Mouse (Mus musculus) E14TG2a.4 (cell line): ENCODE measurements at regions not wholly inside any gene's neighbourhood (a gene's known extent, or its start where the extent isn't known, plus 50 kb on each side); places are given as distances from the start of the nearest gene placed in this dataset.

Experiments used
- CTCF ChIP-seq: conservative IDR thresholded peaks from 2 replicates; pipeline ENCODE4 v1.5.1; 2014; ENCODE audit warnings: low read length
- NANOG ChIP-seq: IDR thresholded peaks from 2 replicates; pipeline ENCODE4 v1.6.1; 2014; ENCODE audit warnings: borderline replicate concordance, low read length, mixed read lengths
- POU5F1 ChIP-seq: IDR thresholded peaks from 2 replicates; pipeline ENCODE4 v1.6.1; 2014; ENCODE audit warnings: low read length, borderline replicate concordance

DNA sequence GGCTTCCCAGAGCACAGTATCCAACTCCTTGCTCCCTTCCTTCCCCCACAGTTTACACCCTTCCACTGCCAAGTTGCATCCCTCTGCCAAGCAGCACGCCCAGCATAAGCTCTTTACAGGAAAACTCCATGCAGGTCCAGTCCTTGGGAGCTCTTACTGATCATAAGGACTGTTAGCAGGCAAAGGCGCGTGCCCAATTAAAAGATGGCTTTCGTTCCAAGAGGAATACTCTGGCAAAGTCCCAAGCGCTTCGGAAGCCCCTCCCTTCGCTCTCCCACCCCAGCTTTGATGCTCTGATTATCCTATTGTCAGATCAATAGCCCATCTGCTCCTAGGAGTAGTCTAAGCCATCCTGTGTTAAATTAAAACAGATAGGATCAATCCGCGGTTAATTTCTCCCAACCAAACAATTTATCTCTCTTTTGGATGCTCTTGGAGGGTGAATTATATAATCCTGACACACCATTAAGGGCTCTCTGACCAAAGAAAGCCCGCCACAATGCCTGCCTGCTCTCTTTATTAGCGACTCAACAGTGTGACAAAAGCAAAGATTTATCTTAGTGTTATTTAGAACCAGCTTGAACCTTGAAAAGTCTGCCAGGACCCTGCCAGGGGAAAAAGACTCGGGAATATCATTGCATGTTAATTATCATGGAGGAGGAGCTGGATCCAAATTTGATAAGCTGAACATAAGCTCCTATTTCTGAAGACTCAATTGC lies 312.5 kb downstream of the Gsdmc2 start:
- no peak for TF ChIP-seq CTCF
- no peak for TF ChIP-seq NANOG
- TF ChIP-seq POU5F1, result no peak
